Mouse (Mus musculus) midbrain, embryonic 16.5 days (tissue): ENCODE data around the gene Ccdc60. TPM values are rescaled to one million over a fixed set of nuclear protein-coding genes. Genes with fewer than 3 reads are reported as not detected.

Experiments used
- ATAC-seq: fragments of 200-750 bp; cut with Nextera tagmentation; 2 replicates; pipeline ENCODE4 v1.8.0; 2017; ENCODE audit warnings: moderate TSS enrichment
- H3K27ac ChIP-seq: fragments of 300-500 bp; sonication (generic); 2 replicates; pipeline ENCODE4 v1.5.1; 2014; ENCODE audit warnings: mild to moderate bottlenecking, low read length, mixed read lengths
- H3K27me3 ChIP-seq: fragments of 300-500 bp; sonication (generic); 2 replicates; pipeline ENCODE4 v1.6.1; 2014; ENCODE audit warnings: low read depth, low read length, mixed read lengths; ENCODE audit not compliant: control insufficient read depth, insufficient read depth
- H3K36me3 ChIP-seq: fragments of 300-500 bp; sonication (generic); 2 replicates; pipeline ENCODE4 v1.6.1; 2014; ENCODE audit warnings: mild to moderate bottlenecking, low read length, moderate library complexity, mixed read lengths; ENCODE audit not compliant: control insufficient read depth, insufficient read depth
- H3K4me1 ChIP-seq: fragments of 300-500 bp; sonication (generic); 2 replicates; pipeline ENCODE4 v1.6.1; 2014; ENCODE audit warnings: mild to moderate bottlenecking, low read length, mixed read lengths; ENCODE audit not compliant: control insufficient read depth, insufficient read depth
- H3K4me2 ChIP-seq: fragments of 300-500 bp; sonication (generic); 2 replicates; pipeline ENCODE4 v1.6.1; 2014; ENCODE audit warnings: mild to moderate bottlenecking, low read length, mixed read lengths
- H3K4me3 ChIP-seq: fragments of 300-500 bp; sonication (generic); 2 replicates; pipeline ENCODE4 v1.5.1; 2014; ENCODE audit warnings: low read depth, mild to moderate bottlenecking, low read length, moderate library complexity, mixed read lengths
- H3K9ac ChIP-seq: fragments of 300-500 bp; sonication (generic); 2 replicates; pipeline ENCODE4 v1.6.1; 2014; ENCODE audit warnings: low read depth, low read length, mixed read lengths
- H3K9me3 ChIP-seq: fragments of 300-500 bp; sonication (generic); replicated peaks from 2 replicates; pipeline ENCODE4 v1.6.1; 2014; ENCODE audit warnings: mild to moderate bottlenecking, low read length, mixed read lengths; ENCODE audit not compliant: control insufficient read depth, poor library complexity, severe bottlenecking
- WGBS: fragments of 180-500 bp; shearing (Covaris S2); extraction: QIAGEN DNeasy Blood & Tissue Kit; methylation state at CpG from one replicate; pipeline ENCODE4 v1.1.7; 2014; 5-methylcytosine and 5-hydroxymethylcytosine counted together
- polyA plus RNA-seq: library from polyadenylated mRNA; unstranded; fragments of >200 nt; fragmentation: Nextera tagmentation; extraction: Ambion mirVana; gene quantifications from 2 replicates; pipeline ENCODE4 v1.2.1, GENCODE M21; 2015

Ccdc60 gene
- polyA plus RNA-seq, 1 experiment from 2014 or later, result 3.1 TPM

DNA sequence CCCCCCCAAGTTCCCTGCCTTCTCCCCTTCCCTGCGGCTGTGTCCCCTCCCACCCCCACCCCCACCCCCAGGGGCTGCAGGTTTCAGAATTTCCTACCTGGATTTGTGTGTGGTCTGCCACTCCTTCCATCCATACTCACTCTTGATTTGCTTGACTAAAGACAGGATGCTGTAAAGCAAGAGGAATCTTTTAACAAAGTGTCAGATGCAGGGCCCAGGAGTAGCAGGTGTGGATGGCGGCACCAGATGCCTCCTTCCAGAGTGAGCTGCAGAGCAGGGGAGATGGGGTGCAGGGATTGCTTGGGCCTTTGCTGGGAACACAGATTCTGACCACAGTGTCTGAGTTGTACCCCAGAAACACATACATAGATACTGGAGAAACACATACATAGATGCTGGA, 148.1 kb downstream of the Ccdc60 start:
- ATAC-seq, result no peak
- Histone ChIP-seq H3K9ac (no peak overlapping the region), H3K27me3 (no peaks in the 10 kb centered on the region), H3K4me1 (no peaks in the 10 kb centered on the region), H3K4me2 (no peak overlapping the region), H3K9me3 (no peaks in the 10 kb centered on the region), H3K4me3 (no peak overlapping the region), H3K36me3 (no peaks in the 10 kb centered on the region), H3K27ac (no peak overlapping the region)
- WGBS, result 40% methylated on average over 1 of the region's 2 CpGs

DNA sequence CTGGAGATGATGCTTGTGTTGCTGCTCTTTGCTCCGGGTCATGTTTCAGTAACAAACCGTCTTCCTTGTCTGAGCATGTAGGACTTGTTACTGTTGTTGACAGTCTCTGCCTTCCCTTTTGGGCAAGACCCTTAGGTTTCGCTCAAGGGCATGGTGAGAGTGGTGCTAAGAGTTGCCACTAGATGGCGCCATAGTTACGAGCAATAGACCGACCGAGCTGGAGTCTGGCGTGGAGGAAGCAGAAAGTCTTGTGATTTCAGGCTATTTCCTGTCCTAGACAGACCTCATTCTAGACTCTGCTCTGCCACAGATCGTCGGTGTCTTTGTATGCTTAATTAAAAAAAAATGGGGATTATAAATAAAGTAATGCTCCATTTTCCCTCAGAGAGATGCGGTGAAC, 165.4 kb downstream of the Ccdc60 start:
- ATAC-seq, result peak; percentile 84; the same call in 1 of the 2 replicates
- H3K4me1 ChIP-seq, result peaks cover 3% of the 10 kb centered on the region; the same call in 1 of the 2 replicates
- H3K27me3 ChIP-seq, result no peaks in the 10 kb centered on the region

DNA sequence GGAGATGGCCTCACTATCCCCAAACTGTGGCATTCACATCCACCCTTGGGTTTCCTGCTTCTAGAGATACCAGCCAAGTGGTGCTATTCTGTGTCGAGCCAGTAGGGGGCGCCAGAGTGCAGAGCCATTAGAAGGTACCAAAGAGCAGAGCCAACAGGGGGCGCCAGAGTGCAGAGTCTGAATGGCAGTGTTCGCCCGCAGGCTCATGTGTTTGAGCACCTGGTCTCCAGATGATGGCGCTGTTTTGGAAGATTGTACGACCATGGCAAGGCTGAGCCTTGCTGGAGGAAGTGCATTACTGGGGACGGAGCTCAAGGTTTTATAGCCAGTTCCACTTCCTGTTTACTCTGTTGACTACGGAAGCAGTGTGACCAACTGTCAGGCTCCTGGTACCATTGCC, 172.2 kb downstream of the Ccdc60 start:
- ATAC-seq, result no peak
- WGBS, result 44% methylated on average over 9 of the region's 9 CpGs

More for the DNA sequence above, 165.4 kb downstream of the Ccdc60 start:
- WGBS, result 10% methylated on average over 11 of the region's 11 CpGs
- Histone ChIP-seq H3K9ac (no peak overlapping the region), H3K4me2 (no peak overlapping the region), H3K9me3 (no peaks in the 10 kb centered on the region), H3K4me3 (no peak overlapping the region), H3K27ac (no peak overlapping the region), H3K36me3 (no peaks in the 10 kb centered on the region)

DNA sequence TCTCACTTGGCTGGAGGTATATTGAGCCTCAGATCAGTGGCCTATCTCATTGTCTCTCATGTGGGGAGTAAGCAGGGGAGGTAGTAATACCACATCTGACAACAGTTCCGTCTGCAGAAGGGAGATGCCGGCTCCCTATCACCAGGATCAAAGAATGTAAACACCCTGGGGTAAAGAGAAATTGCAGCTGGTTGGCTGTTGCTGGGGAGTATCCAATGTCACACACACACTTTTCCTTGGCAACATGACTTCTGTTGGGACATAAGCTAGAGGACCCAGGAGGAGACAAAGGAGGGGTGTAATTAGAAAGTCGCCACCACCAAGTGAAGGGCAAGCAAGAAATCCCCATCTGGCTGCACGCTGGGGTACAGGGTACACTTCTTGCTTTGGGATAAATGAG, 172.7 kb downstream of the Ccdc60 start:
- no peak overlapping the region for H3K9ac ChIP-seq
- no peaks in the 10 kb centered on the region for H3K36me3 ChIP-seq
- 62% methylated on average over 4 of the region's 4 CpGs for whole genome bisulfite sequencing
- no peak overlapping the region for H3K27ac ChIP-seq
- no peak overlapping the region for H3K4me2 ChIP-seq
- H3K4me1 ChIP-seq, result no peaks in the 10 kb centered on the region
- H3K4me3 ChIP-seq, result no peak overlapping the region
- H3K9me3 ChIP-seq, result no peaks in the 10 kb centered on the region
- no peaks in the 10 kb centered on the region for H3K27me3 ChIP-seq
- no peak for ATAC-seq

More for the DNA sequence above, 172.2 kb downstream of the Ccdc60 start:
- Histone ChIP-seq H3K9me3 (no peaks in the 10 kb centered on the region), H3K27me3 (no peaks in the 10 kb centered on the region), H3K4me2 (no peak overlapping the region), H3K4me3 (no peak overlapping the region), H3K4me1 (no peaks in the 10 kb centered on the region), H3K27ac (no peak overlapping the region), H3K36me3 (no peaks in the 10 kb centered on the region), H3K9ac (no peak overlapping the region)

DNA sequence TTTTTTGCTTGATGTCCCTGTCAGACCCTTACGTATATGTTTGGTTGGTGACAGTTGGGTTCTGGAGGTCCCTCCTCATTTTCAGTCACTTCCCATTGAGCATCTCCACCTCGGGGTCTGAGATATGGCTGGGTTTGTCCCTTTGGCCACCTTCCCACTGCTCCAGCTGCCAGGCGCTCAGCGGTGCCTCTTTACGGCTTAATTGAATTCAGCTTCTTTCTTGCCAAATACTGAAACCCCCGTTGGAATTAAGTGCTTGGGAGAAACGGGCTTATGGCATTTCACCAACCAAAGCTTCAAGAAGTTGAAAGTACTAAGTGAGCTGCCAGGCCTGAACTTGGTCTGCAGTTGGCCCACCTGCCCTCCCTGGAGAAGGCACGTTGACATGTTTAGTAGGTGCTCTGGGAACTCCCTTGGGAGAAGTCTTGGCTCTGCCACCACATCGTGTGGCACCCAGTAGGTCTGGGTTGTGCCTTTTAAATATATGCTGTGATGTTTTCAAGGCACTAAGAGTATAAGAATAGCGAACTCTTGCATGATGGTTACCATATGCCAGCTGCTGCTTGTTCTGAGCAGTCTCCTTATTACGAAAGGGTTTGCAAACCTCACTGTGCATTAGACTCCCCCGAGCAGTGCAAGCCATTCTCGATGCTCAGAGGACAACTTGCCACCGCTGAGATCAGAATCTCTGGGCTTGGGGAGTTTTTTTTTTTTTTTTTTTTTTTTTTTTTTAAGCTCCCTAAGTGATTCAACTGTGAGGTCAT, 173.5 kb downstream of the Ccdc60 start:
- WGBS, result 61% methylated on average over 14 of the region's 14 CpGs
- no peaks in the 10 kb centered on the region for H3K4me1 ChIP-seq
- H3K4me3 ChIP-seq, result no peak overlapping the region
- H3K9me3 ChIP-seq, result no peaks in the 10 kb centered on the region
- no peak overlapping the region for H3K27ac ChIP-seq
- no peaks in the 10 kb centered on the region for H3K36me3 ChIP-seq
- no peaks in the 10 kb centered on the region for H3K27me3 ChIP-seq
- no peak for ATAC-seq
- H3K9ac ChIP-seq, result no peak overlapping the region
- no peak overlapping the region for H3K4me2 ChIP-seq

DNA sequence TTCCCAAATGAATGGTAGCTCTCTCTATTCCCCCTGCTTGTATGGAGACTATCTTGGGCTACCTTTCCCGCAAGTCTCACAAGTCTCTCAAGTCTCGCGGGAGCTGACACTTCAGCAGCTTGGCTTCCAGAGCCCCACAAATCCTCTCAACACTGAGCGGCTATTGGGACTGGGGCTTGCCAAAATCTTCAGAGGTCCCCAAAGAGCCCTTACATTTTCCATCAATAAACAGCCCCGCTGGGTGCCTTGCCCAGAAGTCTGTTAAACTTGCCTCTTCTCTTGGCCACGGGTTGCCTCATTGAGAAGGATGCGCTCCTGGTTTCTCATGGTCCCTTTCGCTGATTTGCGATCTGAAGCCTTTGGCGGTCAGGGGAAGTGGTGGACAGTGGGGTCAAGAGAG, 180.1 kb downstream of the Ccdc60 start:
- WGBS, result 93% methylated on average over 10 of the region's 10 CpGs
- H3K9ac ChIP-seq, result no peak overlapping the region
- no peak overlapping the region for H3K4me2 ChIP-seq
- H3K27me3 ChIP-seq, result no peaks in the 10 kb centered on the region
- H3K27ac ChIP-seq, result no peak overlapping the region
- H3K4me3 ChIP-seq, result no peak overlapping the region
- no peak for ATAC-seq
- no peaks in the 10 kb centered on the region for H3K36me3 ChIP-seq
- H3K9me3 ChIP-seq, result no peaks in the 10 kb centered on the region
- no peaks in the 10 kb centered on the region for H3K4me1 ChIP-seq

DNA sequence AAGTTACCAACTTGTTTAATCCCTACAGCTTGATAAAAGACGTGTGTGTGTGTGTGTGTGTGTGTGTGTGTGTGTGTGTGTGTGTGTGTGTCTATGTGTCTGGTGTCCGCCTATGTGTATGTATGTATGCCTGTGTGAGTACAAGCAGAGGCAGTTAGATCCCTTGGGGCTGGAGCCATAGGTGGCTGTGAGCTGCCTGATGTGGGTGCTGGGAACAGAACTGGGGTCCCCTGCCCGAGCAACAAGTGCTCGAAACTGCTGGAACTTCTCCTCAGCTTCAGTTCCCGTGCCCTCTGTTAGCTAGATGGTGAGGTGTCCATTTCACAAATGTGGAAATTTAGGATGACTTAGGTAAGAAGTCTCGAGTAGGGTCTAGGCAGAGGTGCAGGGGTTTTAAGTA, 204.6 kb downstream of the Ccdc60 start:
- 94% methylated on average over 6 of the region's 6 CpGs for WGBS
- H3K27me3 ChIP-seq, result peaks cover 22% of the 10 kb centered on the region
- H3K9ac ChIP-seq, result no peak overlapping the region
- H3K4me2 ChIP-seq, result no peak overlapping the region
- no peaks in the 10 kb centered on the region for H3K36me3 ChIP-seq
- no peak overlapping the region for H3K27ac ChIP-seq
- ATAC-seq, result no peak
- peaks cover 3% of the 10 kb centered on the region; the same call in 1 of the 2 replicates for H3K4me1 ChIP-seq
- 0 out of 2 replicates have a peak, but pooled peaks cover 2% of the 10 kb centered on the region for H3K9me3 ChIP-seq
- no peak overlapping the region for H3K4me3 ChIP-seq

DNA sequence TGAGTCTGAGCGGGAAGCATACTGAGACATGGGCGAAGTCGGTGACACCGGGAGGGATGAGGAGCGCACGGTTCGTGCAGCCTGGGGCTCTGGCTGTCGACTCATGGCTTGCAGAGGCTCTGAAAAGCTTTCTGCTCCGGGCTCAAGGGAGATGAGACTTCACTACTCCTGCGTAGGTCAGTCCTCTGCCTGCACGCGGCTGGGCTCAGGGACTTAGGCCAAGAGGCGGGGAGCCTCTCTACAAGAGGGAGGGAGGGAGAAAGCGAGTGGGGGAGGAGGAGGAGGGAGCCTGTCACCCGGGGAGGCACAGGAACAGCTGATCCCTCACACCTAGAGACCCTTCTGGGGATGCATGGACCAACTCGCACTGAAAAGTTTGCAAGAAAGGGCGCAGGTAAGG, 205.7 kb downstream of the Ccdc60 start, which contains the start of gene Tmem233:
Tmem233 (minus strand) TSS at position 164 of the 400 bp plus-strand sequence.
- no peaks in the 10 kb centered on the region for H3K36me3 ChIP-seq
- no peaks in the 10 kb centered on the region for H3K9me3 ChIP-seq
- H3K9ac ChIP-seq, result no peak within 1 kb of the TSS
- WGBS, result 13% methylated on average over 17 of the region's 17 CpGs
- H3K4me1 ChIP-seq, result peaks cover 3% of the 10 kb centered on the region; the same call in 1 of the 2 replicates
- no peak for ATAC-seq
- H3K27ac ChIP-seq, result no peak within 1 kb of the TSS
- H3K27me3 ChIP-seq, result peaks cover 22% of the 10 kb centered on the region
- peak within 1 kb of the TSS; percentile 29 for H3K4me2 ChIP-seq
- no peak within 1 kb of the TSS for H3K4me3 ChIP-seq

DNA sequence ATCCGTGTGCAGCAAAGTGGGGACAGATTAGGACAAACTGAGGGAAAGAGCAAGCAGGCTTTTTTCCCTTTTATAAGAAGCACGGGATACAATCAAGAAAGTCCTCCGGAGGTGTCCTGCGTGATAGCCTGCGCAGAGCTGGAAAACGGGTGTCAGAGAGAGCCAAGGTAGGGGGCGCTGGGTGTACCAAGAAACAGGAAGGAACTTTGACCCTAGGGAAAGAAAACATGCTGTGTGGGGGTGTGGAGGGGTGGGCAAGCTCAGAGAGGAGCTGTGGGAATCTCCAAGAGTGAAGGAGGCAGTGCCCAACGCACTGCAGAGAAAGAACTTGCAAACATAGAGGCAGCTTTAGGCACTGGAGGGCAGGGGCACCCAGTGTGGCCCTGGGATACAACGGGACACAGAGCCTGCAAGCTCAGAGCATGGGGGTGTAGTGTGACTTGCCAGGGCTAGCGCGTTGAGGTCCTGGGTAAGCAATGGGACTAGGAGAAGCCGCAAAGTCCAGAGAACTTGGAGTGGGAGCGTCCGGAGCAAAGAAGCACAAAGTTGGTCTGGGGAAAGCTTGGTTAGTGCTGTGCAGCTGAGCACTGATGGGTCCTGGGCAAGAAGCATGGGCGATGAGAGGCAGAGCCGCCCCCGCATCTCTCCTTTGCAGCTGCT, 206.4 kb downstream of the Ccdc60 start:
- ATAC-seq, result no peak
- 33% methylated on average over 17 of the region's 17 CpGs for WGBS
- H3K36me3 ChIP-seq, result no peaks in the 10 kb centered on the region
- no peak overlapping the region for H3K4me3 ChIP-seq
- no peaks in the 10 kb centered on the region for H3K9me3 ChIP-seq
- no peak overlapping the region for H3K9ac ChIP-seq
- H3K4me2 ChIP-seq, result no peak overlapping the region; the same call in 1 of the 2 replicates
- peaks cover 22% of the 10 kb centered on the region for H3K27me3 ChIP-seq
- peaks cover 3% of the 10 kb centered on the region; the same call in 1 of the 2 replicates for H3K4me1 ChIP-seq
- H3K27ac ChIP-seq, result no peak overlapping the region
